Mouse (Mus musculus): ENCODE measurements at regions not wholly inside any gene's neighbourhood (a gene's known extent, or its start where the extent isn't known, plus 50 kb on each side); places are given as distances from the start of the nearest gene placed in this dataset.

GRCm38 (mm10) chr1:148249376-148249775, 1711.7 kb downstream of the Pla2g4a start:
- peak; percentile 85 to 89 for DNase-seq

GRCm38 (mm10) chr1:148246661-148247060, 1714.4 kb downstream of the Pla2g4a start:
- peak; percentile 15 to 71 for DNase-seq

DNA sequence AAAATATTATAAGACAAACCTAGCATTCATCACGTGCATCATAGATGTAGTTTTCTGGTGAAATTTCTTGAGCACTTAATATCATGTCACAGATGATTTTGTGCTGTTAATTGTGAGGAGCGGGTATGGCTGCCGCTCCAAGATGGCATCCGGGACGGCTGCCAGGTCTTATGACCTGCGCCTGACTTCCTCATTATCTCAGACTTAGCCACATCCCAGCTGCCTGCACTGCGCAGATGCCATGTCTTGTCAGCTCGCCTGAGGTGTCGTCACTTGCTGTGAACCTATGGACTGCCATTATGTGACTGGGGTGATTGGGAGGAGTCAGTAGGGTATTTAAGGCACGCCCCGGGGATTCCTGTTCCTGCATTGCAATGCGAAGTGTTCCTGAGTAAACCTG, 1732.8 kb downstream of the Brinp3 start:
- peak in 1 of 2 experiments; percentile 43 for DNase-seq
